Mouse (Mus musculus) lung, postnatal 0 days (tissue): ENCODE measurements around the gene Coq10a.

ENCODE experiments used
- CTCF ChIP-seq: IDR thresholded peaks from 2 replicates; pipeline ENCODE4 v1.5.1; 2016; ENCODE audit warnings: antibody characterized with exemption, mild to moderate bottlenecking
- EP300 ChIP-seq: IDR thresholded peaks from 2 replicates; pipeline ENCODE4 v1.6.1; 2016; ENCODE audit warnings: antibody characterized with exemption, mild to moderate bottlenecking, control low read depth

GRCm38 (mm10) chr10:128400338-128400737 is 31.5 kb upstream of the Coq10a start:
- TF ChIP-seq CTCF: no peak
- TF ChIP-seq EP300: no peak
